Mouse (Mus musculus): ENCODE data around the gene Lrp1. TPM values are rescaled to one million over a fixed set of nuclear protein-coding genes. Genes with fewer than 3 reads are reported as not detected.
A peak's percentile ranks its signal among the peaks of the same experiment; 100 is the strongest.

Gene Lrp1
- total and polyA plus RNA-seq, 3 experiments = 0.39 to 0.42 TPM; not detected in 1

DNA sequence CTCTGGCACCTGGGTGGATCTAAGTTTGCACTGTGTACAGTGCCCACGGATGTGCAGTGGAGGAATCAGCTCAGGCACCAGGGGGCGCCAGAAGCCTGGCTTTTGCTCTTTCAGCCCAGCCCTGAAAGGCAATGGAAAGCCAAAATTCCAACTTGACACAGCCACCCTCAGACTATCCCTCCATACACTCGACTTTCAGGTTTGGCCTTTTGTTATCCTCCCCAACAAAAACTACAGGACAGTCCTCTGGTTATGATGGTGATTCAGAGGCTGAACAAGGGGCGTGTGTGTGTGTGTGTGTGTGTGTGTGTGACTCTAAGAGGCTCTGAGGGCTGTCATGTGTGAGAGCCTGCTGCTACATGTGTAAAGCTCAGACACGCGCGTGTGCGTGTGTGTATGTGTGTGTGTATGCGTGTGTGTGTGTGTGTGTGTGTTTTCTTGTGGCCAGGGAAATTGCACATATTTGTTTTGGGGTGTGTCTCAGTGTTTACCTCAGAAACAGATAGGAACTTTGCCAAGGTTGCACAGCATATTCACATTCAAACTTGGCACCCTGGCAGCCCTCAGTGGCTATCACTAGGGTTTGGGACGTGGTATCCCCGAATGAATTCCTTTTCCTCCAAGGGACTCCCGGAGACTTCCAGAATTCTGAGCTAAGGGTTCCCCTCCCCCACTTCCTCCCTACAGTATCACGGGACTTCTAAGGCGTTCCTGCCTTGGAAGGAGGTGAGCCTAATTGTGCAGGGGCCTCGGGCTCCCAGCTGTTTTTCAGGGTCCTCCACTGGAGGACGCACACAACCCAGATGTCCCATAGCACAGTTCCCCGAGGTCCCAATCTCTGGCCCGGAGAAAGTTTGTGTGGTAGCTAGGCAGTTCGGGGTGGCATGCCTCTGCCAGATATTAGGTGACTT lies 21.2 kb upstream of the Lrp1 start:
- peak overlapping the region; percentile 98 for H3K4me3 ChIP-seq (ENCODE audit: control insufficient read depth in 1 of 2, insufficient read depth in 1 of 2, low read depth in 2 of 2, low read length in 2 of 2)
- DNase-seq (ENCODE audit: low read depth, low spot score) = peak; percentile 87
- H3K36me3 ChIP-seq (ENCODE audit: control insufficient read depth in 1 of 2, insufficient read depth in 2 of 2, low read length in 2 of 2) = peaks cover 0 to 3% of the 10 kb centered on the region in 2 experiments; a peak in 2 of 4 replicates
- H3K27ac ChIP-seq (ENCODE audit: control insufficient read depth, low read depth, low read length) = peak overlapping the region; percentile 93
- H3K4me1 ChIP-seq (ENCODE audit: control insufficient read depth in 1 of 2, insufficient read depth in 2 of 2, low read length in 2 of 2) = peaks cover 2 to 11% of the 10 kb centered on the region in 2 experiments; a peak in 3 of 4 replicates
- TF ChIP-seq EP300 (IDR thresholded peaks at IDR 0.05; ENCODE audit: low read depth in 1 of 2, low read length in 2 of 2) = peak in 1 of 2 experiments; percentile 17; a peak in 1 of 4 replicates
- TF ChIP-seq CHD1 (IDR thresholded peaks at IDR 0.05; ENCODE audit: low read depth, low read length) = no peak
- peak; percentile 31; the same call in 1 of the 2 replicates for TF ChIP-seq HCFC1 (IDR thresholded peaks at IDR 0.05; ENCODE audit: low read depth, low read length)
- no peak for TF ChIP-seq POLR2AphosphoS2 (IDR thresholded peaks at IDR 0.05; ENCODE audit: low read length)
- TF ChIP-seq CHD2 (IDR thresholded peaks at IDR 0.05; ENCODE audit: low read length) = peak; percentile 65
- TF ChIP-seq MYC (IDR thresholded peaks at IDR 0.05; ENCODE audit: low read depth, low read length) = peak; percentile 58; the same call in 1 of the 2 replicates
- no peak for TF ChIP-seq USF1 (IDR thresholded peaks at IDR 0.05; ENCODE audit: low read depth, low read length)
- no peak for TF ChIP-seq POLR2AphosphoS5 (IDR thresholded peaks at IDR 0.05; ENCODE audit: borderline replicate concordance, low read depth, low read length)
- no peak for TF ChIP-seq USF2 (IDR thresholded peaks at IDR 0.05; ENCODE audit: borderline replicate concordance in 1 of 2, insufficient read depth in 1 of 2, low read depth in 1 of 2, low read length in 2 of 2)
- TF ChIP-seq RCOR1 (IDR thresholded peaks at IDR 0.05; ENCODE audit: low read depth, low read length) = 0 out of 2 replicates have a peak, but pooled peaks have one; percentile 42
- TF ChIP-seq MAX (IDR thresholded peaks at IDR 0.05; ENCODE audit: low read length) = peak; percentile 55; the same call in 1 of the 2 replicates
- no peak for TF ChIP-seq ZKSCAN1 (IDR thresholded peaks at IDR 0.05; ENCODE audit: low read depth, low read length)
- peak; percentile 7; the same call in 1 of the 2 replicates for TF ChIP-seq GATA1 (IDR thresholded peaks at IDR 0.05; ENCODE audit: low read depth, low read length)
- no peak for TF ChIP-seq E2F4 (IDR thresholded peaks at IDR 0.05; ENCODE audit: borderline replicate concordance, low read depth, low read length)
- peak; percentile 94 for TF ChIP-seq SMC3 (IDR thresholded peaks at IDR 0.05; ENCODE audit: low read depth, low read length)
- TF ChIP-seq SIN3A (IDR thresholded peaks at IDR 0.05; ENCODE audit: low read length) = peak; percentile 76
- no peak for TF ChIP-seq NELFE (IDR thresholded peaks at IDR 0.05; ENCODE audit: low read depth, low read length)
- no peak for TF ChIP-seq MYB (IDR thresholded peaks at IDR 0.05; ENCODE audit: low read depth, low read length)
- no peak for TF ChIP-seq MAFK (IDR thresholded peaks at IDR 0.05; ENCODE audit: borderline replicate concordance, low read depth, low read length)
- peak; percentile 76 for TF ChIP-seq MXI1 (IDR thresholded peaks at IDR 0.05; ENCODE audit: low read depth, low read length)
- no peak for TF ChIP-seq ZMIZ1 (IDR thresholded peaks at IDR 0.05; ENCODE audit: low read depth, low read length)
- TF ChIP-seq BHLHE40 (IDR thresholded peaks at IDR 0.05; ENCODE audit: borderline replicate concordance, low read depth, low read length) = peak; percentile 78
- TF ChIP-seq MAZ (IDR thresholded peaks at IDR 0.05; ENCODE audit: low read depth, low read length) = 0 out of 2 replicates have a peak, but pooled peaks have one; percentile 50
- peak; percentile 85 for TF ChIP-seq ZC3H11A (IDR thresholded peaks at IDR 0.05; ENCODE audit: low read depth, low read length)
- peak; percentile 94 for TF ChIP-seq RAD21 (IDR thresholded peaks at IDR 0.05; ENCODE audit: low read depth, low read length)
- TF ChIP-seq GABPA (IDR thresholded peaks at IDR 0.05; ENCODE audit: low read depth, low read length) = no peak
- no peak for TF ChIP-seq ELF1 (IDR thresholded peaks at IDR 0.05; ENCODE audit: low read depth, low read length)
- TF ChIP-seq TAL1 (IDR thresholded peaks at IDR 0.05; ENCODE audit: low read length) = no peak
- TF ChIP-seq UBTF (IDR thresholded peaks at IDR 0.05; ENCODE audit: borderline replicate concordance, insufficient read depth, low read depth, low read length) = no peak
- no peak for TF ChIP-seq NRF1 (IDR thresholded peaks at IDR 0.05; ENCODE audit: insufficient read depth, low read depth, low read length, poor library complexity, severe bottlenecking)
- peak; percentile 87 to 97 (median 95) for TF ChIP-seq CTCF (IDR thresholded peaks at IDR 0.05 in 2 of 3, conservative IDR thresholded peaks at IDR 0.05 in 1 of 3; ENCODE audit: control insufficient read depth in 1 of 3, insufficient read depth in 1 of 3, low read depth in 2 of 3, low read length in 3 of 3, poor library complexity in 1 of 3, severe bottlenecking in 1 of 3)
- TF ChIP-seq ZNF384 (IDR thresholded peaks at IDR 0.05; ENCODE audit: low read depth, low read length) = 0 out of 2 replicates have a peak, but pooled peaks have one; percentile 31
- H3K79me2 ChIP-seq (ENCODE audit: control insufficient read depth, insufficient read depth, low read length, poor library complexity) = peaks cover 21% of the 10 kb centered on the region
- H3K27me3 ChIP-seq (ENCODE audit: control insufficient read depth in 1 of 2, insufficient read depth in 2 of 2, low read length in 2 of 2) = no peaks in the 10 kb centered on the region
- H3K9me3 ChIP-seq (replicated peaks; ENCODE audit: insufficient read depth, low read length) = no peaks in the 10 kb centered on the region
- peak overlapping the region; percentile 95 for H3K9ac ChIP-seq (ENCODE audit: control insufficient read depth, low read depth, low read length, poor library complexity, severe bottlenecking)

All from MEL (cell line).